Mouse (Mus musculus) kidney, adult 9 months (tissue): Measurements from ENCODE around the gene Manbal.

Source experiments
- DNase-seq: peaks from one replicate; pipeline ENCODE4 v3.0.0; 2022

The Manbal gene

DNA sequence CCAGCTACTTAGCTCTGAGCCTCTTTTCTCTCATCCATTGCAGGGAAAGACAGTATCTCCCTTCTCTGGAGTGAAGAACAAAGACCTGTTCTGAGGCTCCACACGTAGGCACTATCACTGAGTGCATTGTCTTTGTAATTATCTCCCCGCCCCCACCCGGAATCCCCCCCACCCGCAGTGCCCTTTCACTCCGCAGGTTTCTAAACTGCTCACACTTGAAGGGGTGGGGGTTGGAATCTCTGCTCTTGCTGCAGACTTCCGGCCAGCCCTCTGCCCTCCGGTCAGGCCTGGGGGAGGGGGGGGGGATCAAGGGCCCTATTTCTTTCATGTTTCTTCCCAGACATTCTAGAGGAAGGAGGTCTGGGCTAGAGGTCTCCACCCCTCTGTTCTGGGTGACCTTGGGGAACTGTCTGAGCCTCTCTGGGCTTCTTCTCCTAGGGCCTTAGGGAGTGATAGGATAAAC lies 51.2 kb downstream of the Manbal start:
- DNase-seq = no peak

DNA sequence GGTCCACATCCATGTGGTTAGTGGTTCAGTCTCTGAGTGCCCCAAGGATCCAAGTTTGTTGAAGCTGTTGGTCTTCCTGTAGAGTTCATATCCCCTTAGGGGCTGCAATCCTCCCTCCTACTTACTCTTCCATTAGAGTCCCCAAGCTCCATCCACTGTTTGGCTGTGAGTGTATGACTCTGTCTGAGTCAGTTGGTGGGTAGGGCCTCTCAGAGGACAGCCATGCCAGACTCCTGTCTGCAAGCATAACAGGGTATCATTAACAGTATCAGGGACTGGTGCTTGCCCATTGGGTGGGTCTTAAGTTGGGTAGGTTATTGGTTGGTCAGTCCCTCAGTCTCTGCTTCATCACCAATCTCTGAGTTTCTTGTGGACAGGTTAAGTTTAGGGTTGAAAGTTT lies 52.1 kb downstream of the Manbal start:
- no peak for DNase-seq

DNA sequence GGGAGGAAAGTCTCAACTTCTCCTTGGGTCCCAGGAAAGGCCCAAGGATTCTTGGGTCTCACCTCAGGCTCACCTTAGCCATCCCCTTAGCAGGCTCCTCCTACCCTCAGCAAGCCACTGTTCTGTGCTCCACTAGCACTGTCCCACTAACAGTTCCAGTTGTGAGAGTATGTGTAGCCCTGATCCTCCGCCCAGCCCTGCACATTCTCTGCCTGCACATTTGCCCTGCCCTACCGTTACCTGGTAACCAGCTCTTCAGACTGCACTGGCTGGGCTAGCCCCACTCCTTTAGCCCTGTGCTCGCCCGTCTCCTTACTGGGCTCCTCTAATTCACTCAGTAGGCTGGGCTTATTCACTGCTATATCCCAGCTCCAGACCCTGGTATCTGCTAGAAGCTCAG lies 53.0 kb downstream of the Manbal start:
- DNase-seq = no peak

DNA sequence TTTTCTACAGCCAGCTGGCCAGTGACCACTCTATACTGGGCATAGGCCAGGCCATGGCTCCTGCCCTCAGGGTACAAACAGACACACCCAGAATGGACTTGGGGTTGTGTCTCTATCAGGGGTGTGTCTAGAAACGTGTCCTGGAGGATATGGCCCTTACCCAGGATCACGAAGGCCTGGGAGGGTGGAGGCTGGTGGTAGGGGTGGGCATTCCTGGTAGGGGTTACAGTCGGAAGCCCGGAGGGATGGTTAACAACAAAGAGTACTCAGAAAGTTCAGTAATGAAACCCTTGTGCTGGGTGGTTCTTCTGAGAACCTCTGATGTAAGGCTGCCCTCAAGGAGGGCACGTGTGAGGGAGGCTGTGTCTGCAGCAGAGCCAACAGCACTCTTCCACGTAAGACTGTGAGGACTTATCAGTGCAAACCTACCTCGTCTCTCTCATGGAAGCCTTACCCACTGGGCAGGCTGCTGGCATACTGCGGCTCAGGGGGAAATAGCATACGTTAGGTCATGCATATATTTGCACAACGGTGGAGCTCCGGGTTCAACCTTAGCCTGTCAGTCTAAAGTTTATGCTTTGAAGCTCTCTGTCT lies 54.8 kb downstream of the Manbal start:
- peak; percentile 18 for DNase-seq

DNA sequence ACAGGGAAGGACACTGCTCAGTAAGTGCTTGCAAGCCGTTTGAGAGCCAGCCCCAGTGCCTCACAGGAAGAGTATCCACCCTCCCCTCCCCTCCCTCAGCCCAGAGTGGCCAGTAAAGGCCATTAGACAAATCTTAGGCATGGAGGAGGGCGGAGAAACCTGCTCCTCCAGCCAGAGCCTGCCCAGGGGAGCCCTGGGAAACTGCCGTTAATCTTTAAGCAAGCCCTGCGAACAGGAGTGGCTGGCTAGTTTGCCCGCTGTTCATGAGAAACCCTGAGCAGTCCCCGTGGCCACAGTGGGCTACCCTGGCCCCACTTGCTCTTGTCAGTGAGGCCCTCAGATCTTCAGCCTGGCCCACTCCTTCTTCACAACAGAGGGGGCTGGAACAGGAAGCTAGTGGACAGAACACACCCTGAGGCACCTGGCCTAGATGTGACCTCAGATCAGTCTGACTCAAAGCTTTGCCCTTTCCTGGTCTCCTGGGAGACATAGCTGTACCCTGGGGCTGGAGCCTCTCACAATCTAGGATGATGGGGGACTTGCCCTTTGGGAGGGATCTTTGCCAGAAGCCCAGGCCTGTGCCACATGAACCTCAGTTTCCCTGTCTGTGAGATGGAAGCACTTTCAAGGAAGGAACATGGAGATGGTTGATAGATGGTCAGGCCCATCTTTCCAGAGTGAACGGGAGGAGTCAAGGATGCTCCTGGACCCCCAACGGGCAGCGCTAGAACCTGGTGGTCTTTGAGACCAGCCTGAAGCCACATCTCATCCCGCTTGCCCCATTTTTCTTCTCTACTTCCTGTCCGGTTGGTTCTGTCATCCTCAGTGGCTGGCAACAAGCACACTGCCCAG lies 55.7 kb downstream of the Manbal start:
- DNase-seq = peak; percentile 93

DNA sequence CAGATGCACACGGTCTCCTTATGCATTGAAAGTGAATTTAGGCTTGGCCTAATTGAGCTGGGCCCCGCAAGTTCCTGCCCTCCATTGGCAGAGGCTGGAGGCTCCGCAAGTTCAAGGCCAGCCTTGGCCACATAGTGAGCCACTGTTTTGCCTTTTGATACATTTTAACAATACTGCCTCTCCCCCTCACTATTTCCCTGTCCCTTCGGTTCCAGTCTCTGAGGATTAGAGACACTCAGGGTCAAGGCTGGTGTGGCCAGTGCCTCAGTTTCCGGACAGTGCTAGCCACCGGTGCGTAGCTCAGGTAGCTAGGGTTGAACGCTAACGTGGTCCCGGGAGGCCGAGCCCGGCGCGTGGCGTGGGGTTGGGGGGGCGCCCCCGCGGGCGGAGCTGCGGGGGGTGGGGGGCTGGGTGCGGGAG lies 56.3 kb downstream of the Manbal start:
- DNase-seq = peak; percentile 29

DNA sequence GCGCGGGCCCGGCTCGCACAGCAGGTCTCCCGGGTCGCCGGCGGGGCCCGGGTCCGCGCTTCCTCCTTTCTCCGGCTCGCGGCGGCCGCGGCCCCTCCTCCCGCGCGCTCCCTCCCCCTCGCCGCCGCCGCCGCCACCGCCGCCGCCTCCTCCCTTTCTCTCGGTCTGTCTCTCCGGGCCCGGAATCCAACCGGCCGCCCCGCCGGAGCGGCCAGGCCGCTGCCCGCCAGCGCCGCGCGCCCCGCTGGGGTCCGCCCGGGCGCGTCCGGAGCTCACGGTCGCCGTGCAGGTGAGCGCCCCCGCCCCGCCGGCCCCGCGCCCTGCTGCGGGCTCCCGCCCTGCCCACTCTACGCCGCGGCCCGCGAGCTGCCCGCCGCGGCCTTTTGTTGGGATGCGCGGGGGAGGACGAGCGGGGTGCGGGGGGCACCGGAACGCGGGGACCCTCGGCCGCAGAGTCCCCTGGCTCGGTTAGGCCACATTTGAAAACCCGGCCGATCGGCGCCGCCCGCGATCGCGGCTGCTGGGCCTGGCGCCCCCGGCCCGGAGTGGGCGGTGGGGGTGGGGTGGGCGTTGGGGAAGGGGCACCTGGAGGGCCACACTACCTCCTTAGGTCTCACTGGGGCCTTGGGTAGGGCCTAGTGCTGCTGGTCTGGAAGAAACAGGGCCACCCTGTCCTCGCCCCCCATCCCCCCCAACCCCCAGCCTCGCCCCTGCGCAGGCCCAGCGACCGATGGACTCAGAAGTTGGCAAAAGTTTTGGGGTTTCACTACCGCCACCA lies 56.9 kb downstream of the Manbal start:
- peak; percentile 39 for DNase-seq

DNA sequence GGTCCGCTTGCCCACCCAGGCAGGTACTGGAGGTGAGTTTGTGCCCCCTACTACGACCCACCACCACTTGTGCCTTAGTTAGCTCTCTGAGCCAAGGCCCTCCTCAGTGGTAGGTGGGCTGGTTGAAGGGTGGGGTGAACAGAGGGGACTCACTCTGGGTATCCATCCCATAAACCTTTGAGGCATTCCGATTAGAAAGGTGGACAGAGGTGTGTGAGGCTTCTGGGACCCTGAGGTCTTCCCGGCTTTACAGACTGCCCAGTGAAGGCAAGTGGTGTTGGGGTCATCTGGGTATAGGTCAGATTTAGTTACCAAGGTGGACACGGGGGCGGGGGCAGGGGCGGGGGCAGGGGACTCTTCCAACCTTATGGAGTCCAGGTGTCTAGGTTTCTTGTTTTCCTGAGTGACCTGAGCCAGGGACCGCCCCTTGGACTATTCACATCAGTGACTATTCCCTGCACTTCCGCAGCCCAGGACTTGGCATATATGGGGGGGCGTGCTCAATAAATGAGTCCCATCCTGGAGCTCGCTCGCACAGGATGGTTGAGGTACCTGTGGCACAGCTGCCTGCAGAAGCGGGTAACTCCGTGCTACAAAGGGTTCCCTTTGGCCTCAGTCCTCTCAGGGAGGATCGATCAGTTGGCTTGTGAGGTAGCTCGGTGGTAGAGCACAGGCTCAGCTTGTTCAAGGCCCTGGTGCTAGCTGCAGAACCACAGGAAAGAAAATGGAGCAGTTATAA lies 57.7 kb downstream of the Manbal start:
- DNase-seq = peak; percentile 39

DNA sequence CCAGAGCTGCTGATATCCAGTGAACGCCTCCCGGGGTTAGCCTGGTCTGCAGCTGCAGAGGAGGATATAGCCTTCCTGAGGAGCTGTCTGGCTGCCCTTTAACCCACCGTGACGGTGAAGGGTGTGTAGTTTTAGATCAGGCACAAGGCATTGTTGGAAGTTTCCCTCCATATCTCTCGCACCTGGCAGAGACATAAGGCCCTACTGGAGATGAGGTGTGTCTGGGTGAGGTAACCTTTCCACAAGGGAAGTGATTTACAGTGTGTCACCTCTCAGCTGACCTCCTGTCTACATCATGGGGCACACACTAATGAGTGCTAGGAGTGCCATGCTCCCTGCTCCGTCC lies 58.2 kb downstream of the Manbal start:
- peak; percentile 22 for DNase-seq

DNA sequence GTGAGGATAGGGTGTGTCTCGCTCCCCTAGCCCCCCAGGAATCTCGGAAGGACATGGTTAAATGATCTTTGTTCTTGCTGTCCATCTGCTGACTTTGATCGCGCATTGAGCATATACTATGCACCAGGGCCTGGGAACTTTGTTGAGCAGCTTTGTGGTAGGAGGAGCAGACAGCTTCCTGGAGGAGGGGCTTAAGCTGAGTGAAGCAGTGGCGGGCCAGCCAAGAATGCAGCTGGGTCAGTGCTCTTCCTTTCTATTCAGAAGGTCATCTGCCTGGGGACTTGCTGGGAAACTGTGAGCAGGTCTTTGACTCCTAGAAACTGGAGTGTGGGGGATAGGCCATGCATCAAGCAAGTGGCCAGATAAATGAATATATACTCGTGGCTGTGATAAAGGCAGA lies 58.8 kb downstream of the Manbal start:
- peak; percentile 67 for DNase-seq

DNA sequence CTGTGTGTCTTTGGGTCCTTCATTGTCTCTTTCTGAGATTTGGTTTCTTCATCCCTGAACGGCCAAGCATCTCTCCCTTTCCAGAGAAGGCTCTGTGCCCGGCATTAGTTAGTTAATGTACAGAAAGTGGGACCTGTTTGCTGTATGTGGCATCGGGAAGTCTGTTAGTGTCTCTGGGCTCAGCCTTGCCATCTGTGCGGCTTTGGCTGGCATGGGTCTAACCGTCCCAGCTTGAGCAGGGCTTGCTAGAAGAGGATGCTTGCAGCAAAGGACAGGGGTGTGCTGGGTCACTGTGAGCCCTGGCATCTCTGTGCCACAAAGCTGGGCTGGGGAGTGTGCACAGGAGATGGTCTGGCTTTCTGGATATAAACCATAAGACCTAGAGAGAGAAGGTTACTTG lies 59.8 kb downstream of the Manbal start:
- no peak for DNase-seq

DNA sequence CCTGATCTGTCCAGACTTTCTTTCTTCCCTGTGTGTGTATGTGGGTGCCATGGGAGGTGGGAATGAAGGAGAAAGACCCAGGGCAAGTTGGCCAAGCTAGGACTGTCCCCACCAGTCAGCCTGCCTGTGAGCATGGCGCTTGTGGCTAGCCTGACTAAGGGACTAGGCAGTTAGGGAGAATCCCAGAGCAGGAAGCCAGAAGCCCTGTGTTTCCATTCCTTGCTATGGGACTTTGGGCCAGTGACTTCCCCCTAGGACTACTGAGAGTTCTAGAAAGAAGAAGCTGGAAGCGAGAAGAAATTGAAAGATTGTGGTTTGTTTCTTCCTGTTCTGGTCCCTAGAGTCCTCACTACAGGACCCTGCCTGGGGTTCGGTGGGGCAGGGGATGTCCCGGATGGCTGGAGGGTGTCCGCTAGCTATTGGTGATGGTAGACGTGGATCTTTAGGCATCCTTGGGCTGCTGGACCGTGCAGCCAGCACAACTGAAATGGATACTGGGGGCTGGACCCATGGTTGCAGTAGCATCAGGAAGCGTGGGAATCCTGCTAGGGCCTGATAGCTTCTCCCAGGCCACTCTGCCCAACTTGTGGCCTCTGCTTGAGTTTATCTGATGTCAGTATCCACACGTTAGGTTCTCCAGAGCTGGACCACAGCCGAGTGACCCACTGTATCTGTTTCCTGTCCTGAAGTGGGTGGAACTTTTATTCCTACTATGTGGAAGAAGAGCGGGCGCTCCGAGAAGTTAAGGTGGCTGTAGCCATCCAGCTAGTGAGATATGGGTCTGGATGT lies 61.2 kb downstream of the Manbal start:
- no peak for DNase-seq

DNA sequence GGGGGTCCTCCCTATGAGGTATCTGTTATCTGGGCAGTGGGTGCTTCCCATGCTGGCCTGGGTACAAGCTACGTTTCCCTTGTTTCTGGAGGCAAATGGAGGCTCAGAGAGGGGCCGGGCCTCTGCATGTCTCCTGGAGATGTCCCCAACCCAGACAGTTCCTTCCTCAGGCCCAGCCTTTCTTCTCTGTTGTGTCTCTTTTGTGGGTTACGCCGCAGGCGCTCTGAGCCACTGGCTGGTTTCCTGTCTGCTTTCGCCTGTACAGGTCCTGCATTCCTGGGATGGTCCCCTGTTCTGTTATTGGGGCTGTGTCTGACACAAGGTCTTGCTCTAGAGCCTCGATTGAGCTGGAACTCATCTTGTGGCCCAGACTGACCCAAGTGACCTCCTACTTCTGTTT lies 62.3 kb downstream of the Manbal start:
- no peak for DNase-seq

DNA sequence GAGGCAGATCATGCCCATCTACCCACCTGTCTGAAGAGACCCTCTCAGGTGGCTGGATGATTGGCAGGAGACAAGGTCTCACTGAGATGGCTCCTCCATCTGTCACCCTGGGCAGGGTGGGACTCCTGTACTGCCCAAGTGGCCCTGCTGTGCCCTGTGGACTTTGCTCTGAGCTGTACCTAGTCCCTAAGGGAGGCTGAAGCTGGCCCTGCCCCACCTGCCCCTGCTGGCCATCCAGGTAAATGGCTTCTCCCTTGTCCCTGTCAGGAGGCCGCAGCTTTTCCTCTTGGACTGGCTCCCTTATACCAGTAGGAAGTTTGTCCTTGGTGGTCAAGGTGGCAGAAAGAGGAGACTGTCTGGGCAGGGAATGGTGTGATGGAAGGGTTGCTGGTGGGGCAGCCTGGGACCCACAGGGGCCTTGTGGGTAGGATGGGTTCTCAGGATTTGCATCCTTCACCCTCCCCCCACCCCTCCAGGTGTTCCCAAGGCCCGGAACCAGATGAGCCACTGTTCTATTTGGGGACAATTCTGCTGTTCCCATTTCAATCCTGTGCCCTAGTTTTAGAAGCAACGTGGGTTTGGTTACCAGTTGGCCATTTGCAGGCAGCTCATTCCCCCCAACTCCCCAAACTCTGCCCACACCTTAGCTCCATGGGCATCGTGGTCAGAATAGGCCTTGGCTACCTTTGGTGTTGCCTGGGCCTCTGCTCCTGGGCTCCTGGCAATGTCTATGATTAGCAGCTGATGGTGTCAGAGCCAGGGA lies 63.5 kb downstream of the Manbal start:
- peak; percentile 42 for DNase-seq

DNA sequence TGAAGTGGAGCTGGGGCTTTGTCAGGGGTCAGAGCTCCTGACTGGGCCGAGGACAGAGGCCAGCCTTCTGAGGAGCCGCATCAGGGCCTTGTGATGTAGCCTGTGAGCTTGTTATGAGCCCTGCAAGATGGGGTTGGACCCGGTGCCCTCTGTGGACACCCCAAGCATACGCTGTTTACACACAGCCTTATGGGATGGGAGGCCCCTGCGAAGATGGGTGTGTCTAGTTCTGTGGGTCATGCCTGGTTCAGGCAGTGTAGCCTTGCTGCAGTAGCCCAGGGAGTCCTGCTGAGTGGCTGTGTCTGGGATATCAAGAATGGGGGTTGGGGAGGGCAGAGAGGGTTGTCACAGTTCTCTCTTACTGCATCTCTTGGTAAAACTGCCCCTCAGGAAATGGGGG lies 64.5 kb downstream of the Manbal start:
- no peak for DNase-seq

DNA sequence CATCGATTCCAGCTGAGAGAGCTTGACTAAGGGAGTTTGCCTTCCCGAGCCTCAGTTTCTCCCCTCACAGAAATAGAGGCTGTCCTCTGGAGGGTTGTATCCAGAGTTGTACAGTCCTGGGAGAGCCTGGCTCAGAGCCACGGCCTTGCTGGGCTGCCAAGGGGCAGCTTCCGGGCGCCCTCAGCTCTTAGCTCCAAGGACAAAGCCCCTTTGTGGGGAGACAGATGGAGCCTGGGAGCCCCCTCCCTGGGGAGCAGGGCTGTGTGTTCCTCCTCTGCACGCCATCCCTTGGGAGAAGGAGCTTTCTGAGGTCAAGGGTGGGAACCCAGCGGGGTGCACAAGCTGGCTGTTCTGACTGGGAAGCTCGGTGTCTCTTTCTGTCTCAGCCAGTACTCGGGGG lies 65.1 kb downstream of the Manbal start:
- no peak for DNase-seq

DNA sequence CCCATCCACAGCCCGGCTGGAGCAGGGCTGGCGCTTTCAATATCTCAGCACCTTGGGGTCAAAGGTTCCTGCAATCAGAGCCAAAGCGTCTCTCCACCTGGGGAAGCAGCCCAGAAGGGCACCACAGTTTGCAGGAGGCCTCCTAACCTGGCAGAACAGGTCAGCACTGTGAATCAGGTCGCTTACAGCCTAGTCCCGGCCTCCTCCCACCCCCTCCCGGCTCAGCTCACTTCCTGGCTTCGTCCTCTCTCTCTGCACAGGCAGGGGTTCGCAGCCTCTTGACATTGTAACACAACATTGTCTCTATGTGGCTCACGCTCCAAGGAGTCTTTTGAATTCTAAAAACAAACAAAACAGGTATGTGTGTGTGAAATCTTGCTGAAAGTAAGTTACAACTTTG lies 66.6 kb downstream of the Manbal start:
- peak; percentile 71 for DNase-seq

DNA sequence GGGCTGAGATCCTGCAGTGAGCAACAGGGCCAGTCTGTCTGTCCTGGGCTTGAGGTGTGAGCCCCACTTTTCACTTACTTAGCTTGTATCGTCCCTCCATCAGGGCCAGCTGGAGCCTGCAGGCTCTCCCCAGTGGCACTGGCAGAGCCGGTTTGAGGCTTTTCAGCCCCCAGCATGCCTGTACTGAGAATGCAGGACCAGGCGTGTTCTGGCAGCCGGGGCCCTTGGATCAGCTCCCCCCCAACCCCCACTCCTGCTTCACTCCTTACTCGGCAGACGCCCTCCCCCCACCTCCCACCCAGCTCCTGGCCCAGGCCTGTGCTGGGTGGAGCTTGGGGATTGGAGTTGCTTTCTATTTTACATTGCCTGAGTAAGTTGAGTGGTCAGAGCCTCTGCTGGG lies 67.1 kb downstream of the Manbal start:
- DNase-seq = peak; percentile 38

DNA sequence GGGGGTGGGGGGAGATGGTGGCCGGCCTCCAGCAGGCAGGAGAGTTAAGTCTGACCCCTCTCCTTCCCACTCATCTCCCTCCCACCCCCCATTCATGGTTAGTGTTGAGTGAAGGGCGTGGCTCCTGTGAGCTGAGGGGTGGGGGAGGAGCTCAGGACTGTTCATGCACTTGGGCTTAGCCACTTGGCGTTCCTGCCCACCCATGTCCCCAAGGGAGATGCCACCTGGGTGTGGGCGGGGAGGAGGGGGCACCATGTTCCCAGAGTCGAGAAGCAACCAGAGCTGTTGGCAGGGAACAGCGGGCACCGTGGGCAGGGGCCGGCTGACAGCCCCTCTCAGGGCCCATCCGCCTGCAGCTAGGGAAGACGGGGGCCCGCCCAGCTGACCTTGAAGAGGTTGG lies 69.1 kb downstream of the Manbal start:
- no peak for DNase-seq

DNA sequence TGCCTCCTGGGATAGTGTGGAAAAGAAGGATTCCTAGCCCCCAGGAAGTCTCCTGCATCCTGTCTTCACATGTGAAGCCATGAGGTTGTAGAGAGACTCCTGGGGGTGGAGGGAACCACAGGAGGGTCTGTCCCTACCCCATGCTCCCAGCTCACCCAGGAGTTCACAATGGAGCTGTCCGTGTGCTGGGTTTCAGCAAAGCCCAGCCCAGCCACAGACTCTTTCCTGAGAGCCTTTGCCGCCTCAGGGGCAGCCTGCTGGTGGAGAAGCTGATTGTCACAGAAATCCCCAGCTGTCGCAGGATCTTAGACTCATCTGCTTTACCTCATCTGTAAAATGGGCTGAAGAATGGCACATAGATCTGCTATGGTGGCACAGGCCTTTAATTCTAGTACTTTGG lies 69.7 kb downstream of the Manbal start:
- no peak for DNase-seq

DNA sequence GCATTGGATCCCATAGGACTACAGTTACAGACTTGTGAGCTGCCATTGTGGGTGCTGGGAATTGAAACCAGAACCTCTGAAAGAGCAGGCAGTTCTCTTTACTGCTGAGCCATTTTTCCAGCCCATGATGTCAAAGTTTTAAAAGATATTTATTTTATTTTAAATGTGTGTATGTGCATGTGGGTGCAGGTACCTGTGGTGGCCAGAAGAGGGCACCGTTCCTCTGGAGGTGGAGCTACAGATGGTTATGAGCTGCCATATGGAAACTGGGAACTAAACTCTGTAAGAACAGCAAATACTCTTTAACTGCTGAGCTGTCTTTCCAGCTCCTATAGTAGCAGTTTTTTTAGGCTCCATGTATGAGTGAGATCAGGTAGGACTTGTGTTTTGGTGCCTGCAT lies 74.0 kb downstream of the Manbal start:
- DNase-seq = no peak
